Mouse (Mus musculus) urinary bladder, postnatal 36 days (tissue): Measurements from ENCODE around the gene Gpd1l.

Source experiments
- DNase-seq, 2 experiments: peaks; one replicate each; pipeline ENCODE4 v3.0.0; 2022; ENCODE audit warnings: low spot score in 2 of 2, mixed read lengths in 1 of 2

The Gpd1l gene

GRCm38 (mm10) chr9:114851419-114852190, 82.2 kb downstream of the Gpd1l start:
- no peak for DNase-seq
